Mouse (Mus musculus): ENCODE data around the gene Ahdc1. TPM values are rescaled to one million over a fixed set of nuclear protein-coding genes. Genes with fewer than 3 reads are reported as not detected.

The Ahdc1 gene
- polyA plus RNA-seq, 1 experiment from 2014 or later = 2.8 TPM

DNA sequence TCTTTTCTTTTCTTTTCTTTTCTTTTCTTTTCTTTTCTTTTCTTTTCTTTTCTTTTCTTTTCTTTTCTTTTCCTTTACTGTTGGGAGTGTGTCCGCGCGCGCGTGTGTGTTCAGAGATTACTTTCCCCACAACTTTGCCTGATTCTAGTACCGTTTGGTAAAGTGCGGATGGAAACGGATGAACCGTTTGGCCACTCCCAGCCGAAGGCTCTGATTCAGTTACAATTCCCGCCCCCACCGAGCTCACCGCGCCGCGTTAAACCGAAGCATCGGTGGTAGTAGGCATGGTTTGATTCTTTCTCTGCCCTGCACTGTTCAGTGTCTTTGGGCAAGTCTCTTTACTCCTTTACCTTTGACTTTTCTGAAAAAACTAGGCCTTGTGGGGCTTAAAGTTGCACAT lies 28.8 kb downstream of the Ahdc1 start:
- TF ChIP-seq CTCF (IDR thresholded peaks at IDR 0.05; ENCODE audit: low read depth) (no peak), EP300 (optimal IDR thresholded peaks at IDR 0.05) (no peak)
- DNase-seq (ENCODE audit: low spot score) = no peak
- H3K9ac ChIP-seq (ENCODE audit: low read length) = peak overlapping the region; percentile 75
- H3K27ac ChIP-seq (replicated peaks) = no peak overlapping the region; the same call in 1 of the 2 replicates
- peaks cover 22% of the 10 kb centered on the region for H3K4me1 ChIP-seq (replicated peaks; ENCODE audit: control insufficient read depth, insufficient read depth)
- no peak for ATAC-seq (ENCODE audit: low FRiP score, low TSS enrichment)
- H3K9me3 ChIP-seq (ENCODE audit: control insufficient read depth, low read length) = no peaks in the 10 kb centered on the region
- H3K4me3 ChIP-seq (ENCODE audit: low read depth, low read length) = peak overlapping the region; percentile 60; the same call in 1 of the 2 replicates
- 28% methylated on average over 18 of the region's 18 CpGs for WGBS
- no peaks in the 10 kb centered on the region for H3K27me3 ChIP-seq (ENCODE audit: control insufficient read depth, insufficient read depth, low read length)
- H3K4me2 ChIP-seq (replicated peaks; ENCODE audit: low read depth) = peak overlapping the region; percentile 100
- no peaks in the 10 kb centered on the region for H3K36me3 ChIP-seq (ENCODE audit: control insufficient read depth, insufficient read depth, low read length)

- Histone ChIP-seq H3K9ac (ENCODE audit: low read length) (peak overlapping the region; percentile 23; the same call in 1 of the 2 replicates), H3K4me1 (replicated peaks; ENCODE audit: control insufficient read depth, insufficient read depth) (peaks cover 24% of the 10 kb centered on the region), H3K9me3 (ENCODE audit: control insufficient read depth, low read length) (no peaks in the 10 kb centered on the region), H3K4me2 (replicated peaks; ENCODE audit: low read depth) (peak overlapping the region; percentile 100), H3K27me3 (ENCODE audit: control insufficient read depth, insufficient read depth, low read length) (no peaks in the 10 kb centered on the region), H3K27ac (replicated peaks) (no peak overlapping the region), H3K36me3 (ENCODE audit: control insufficient read depth, insufficient read depth, low read length) (no peaks in the 10 kb centered on the region), H3K4me3 (ENCODE audit: low read depth, low read length) (no peak overlapping the region)
- DNase-seq (ENCODE audit: low spot score) (no peak), ATAC-seq (ENCODE audit: low FRiP score, low TSS enrichment) (no peak)
- no peak for TF ChIP-seq EP300 (optimal IDR thresholded peaks at IDR 0.05)
- no peak for TF ChIP-seq CTCF (IDR thresholded peaks at IDR 0.05; ENCODE audit: low read depth)
- WGBS = 72% methylated on average over 14 of the region's 14 CpGs
These were observed 29.3 kb downstream of the Ahdc1 start for GRCm38 (mm10) chr4:133040241-133040904.

- no peaks in the 10 kb centered on the region for H3K9me3 ChIP-seq (ENCODE audit: control insufficient read depth, low read length)
- no peak for DNase-seq (ENCODE audit: low spot score)
- 38% methylated on average over 4 of the region's 4 CpGs for WGBS
- peak overlapping the region; percentile 35 for H3K4me2 ChIP-seq (replicated peaks; ENCODE audit: low read depth)
- no peak for TF ChIP-seq CTCF (IDR thresholded peaks at IDR 0.05; ENCODE audit: low read depth)
- TF ChIP-seq EP300 (optimal IDR thresholded peaks at IDR 0.05) = no peak
- ATAC-seq (ENCODE audit: low FRiP score, low TSS enrichment) = no peak
- no peaks in the 10 kb centered on the region for H3K27me3 ChIP-seq (ENCODE audit: control insufficient read depth, insufficient read depth, low read length)
- H3K4me3 ChIP-seq (ENCODE audit: low read depth, low read length) = no peak overlapping the region
- peak overlapping the region; percentile 58 for H3K27ac ChIP-seq (replicated peaks)
- peaks cover 37% of the 10 kb centered on the region for H3K4me1 ChIP-seq (replicated peaks; ENCODE audit: control insufficient read depth, insufficient read depth)
- H3K36me3 ChIP-seq (ENCODE audit: control insufficient read depth, insufficient read depth, low read length) = no peaks in the 10 kb centered on the region
- H3K9ac ChIP-seq (ENCODE audit: low read length) = peak overlapping the region; percentile 23; the same call in 1 of the 2 replicates
These were observed 31.2 kb downstream of the Ahdc1 start for GRCm38 (mm10) chr4:133042244-133042643.

GRCm38 (mm10) chr4:133042651-133043635 lies 31.9 kb downstream of the Ahdc1 start:
- TF ChIP-seq CTCF (IDR thresholded peaks at IDR 0.05; ENCODE audit: low read depth) (no peak), EP300 (optimal IDR thresholded peaks at IDR 0.05) (no peak)
- no peaks in the 10 kb centered on the region for H3K9me3 ChIP-seq (ENCODE audit: control insufficient read depth, low read length)
- no peaks in the 10 kb centered on the region for H3K36me3 ChIP-seq (ENCODE audit: control insufficient read depth, insufficient read depth, low read length)
- no peak overlapping the region for H3K4me3 ChIP-seq (ENCODE audit: low read depth, low read length)
- no peaks in the 10 kb centered on the region for H3K27me3 ChIP-seq (ENCODE audit: control insufficient read depth, insufficient read depth, low read length)
- ATAC-seq (ENCODE audit: low FRiP score, low TSS enrichment) (peak; percentile 3; the same call in 1 of the 2 replicates), DNase-seq (ENCODE audit: low spot score) (peak; percentile 55)
- peak overlapping the region; percentile 31; the same call in 1 of the 2 replicates for H3K9ac ChIP-seq (ENCODE audit: low read length)
- H3K27ac ChIP-seq (replicated peaks) = peak overlapping the region; percentile 61
- peak overlapping the region; percentile 35 for H3K4me2 ChIP-seq (replicated peaks; ENCODE audit: low read depth)
- WGBS = 16% methylated on average over 28 of the region's 28 CpGs
- H3K4me1 ChIP-seq (replicated peaks; ENCODE audit: control insufficient read depth, insufficient read depth) = peaks cover 38% of the 10 kb centered on the region

DNA sequence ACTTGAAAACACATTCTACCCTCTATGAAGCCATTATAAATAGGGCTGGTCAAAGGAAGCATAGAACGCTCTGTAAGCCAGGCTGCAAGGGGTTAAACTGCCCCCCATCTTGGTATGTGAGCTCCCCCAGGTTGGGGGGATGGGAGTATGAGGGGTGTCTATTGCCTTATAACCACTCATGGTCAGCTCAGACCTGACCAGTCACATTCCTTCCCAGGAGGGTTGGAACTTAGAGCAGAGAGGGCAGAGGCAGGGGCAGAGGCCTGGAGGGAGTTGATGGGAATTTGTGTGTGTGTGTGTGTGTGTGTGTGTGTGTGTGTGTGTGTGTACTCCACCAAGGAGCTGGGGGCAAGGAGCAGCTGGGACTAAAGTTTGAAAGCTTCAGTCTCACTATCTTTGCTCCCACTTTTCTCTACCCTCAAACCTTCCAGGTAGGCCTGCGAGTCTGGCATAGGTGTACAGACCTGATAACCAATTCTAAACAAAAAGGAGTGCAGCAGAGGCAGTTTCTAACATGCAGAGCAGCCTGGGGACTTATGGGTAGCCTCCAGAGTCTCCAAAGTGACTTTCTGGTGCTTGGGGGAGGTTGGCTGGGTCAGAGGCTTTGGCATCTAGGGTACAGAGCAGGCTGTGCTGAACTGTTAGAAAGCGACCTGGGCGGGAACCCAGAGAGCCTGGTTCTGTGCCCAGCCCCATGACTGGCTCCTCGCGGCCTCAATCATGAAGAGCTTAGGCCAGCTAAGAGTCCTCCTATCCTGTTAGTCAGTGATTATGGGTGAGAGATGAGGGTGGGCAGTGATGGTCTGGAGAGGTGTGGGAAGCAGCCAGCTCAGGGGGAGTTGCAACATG lies 33.0 kb downstream of the Ahdc1 start:
- no peaks in the 10 kb centered on the region for H3K36me3 ChIP-seq (ENCODE audit: control insufficient read depth, insufficient read depth, low read length)
- H3K4me2 ChIP-seq (replicated peaks; ENCODE audit: low read depth) = no peak overlapping the region
- no peak for TF ChIP-seq EP300 (optimal IDR thresholded peaks at IDR 0.05)
- no peak for TF ChIP-seq CTCF (IDR thresholded peaks at IDR 0.05; ENCODE audit: low read depth)
- H3K4me3 ChIP-seq (ENCODE audit: low read depth, low read length) = no peak overlapping the region
- H3K27me3 ChIP-seq (ENCODE audit: control insufficient read depth, insufficient read depth, low read length) = no peaks in the 10 kb centered on the region
- H3K27ac ChIP-seq (replicated peaks) = peak overlapping the region; percentile 61
- 53% methylated on average over 6 of the region's 6 CpGs for WGBS
- peaks cover 38% of the 10 kb centered on the region for H3K4me1 ChIP-seq (replicated peaks; ENCODE audit: control insufficient read depth, insufficient read depth)
- H3K9me3 ChIP-seq (ENCODE audit: control insufficient read depth, low read length) = no peaks in the 10 kb centered on the region
- no peak for ATAC-seq (ENCODE audit: low FRiP score, low TSS enrichment)
- no peak for DNase-seq (ENCODE audit: low spot score)
- H3K9ac ChIP-seq (ENCODE audit: low read length) = no peak overlapping the region

Data from stomach, postnatal 0 days (tissue).